Mouse (Mus musculus) olfactory bulb, adult 2 months (tissue): Measurements from ENCODE around the gene Rtkn2.

Experiments
- CTCF ChIP-seq: fragments of 200-500 bp; IDR thresholded peaks from 2 replicates; pipeline ENCODE4 v1.5.1; 2012; ENCODE audit warnings: low read depth, mild to moderate bottlenecking, low read length, moderate library complexity; ENCODE audit not compliant: insufficient read depth
- POLR2A ChIP-seq: fragments of 200-500 bp; IDR thresholded peaks from 2 replicates; pipeline ENCODE4 v1.6.1; 2012; ENCODE audit warnings: mild to moderate bottlenecking, low read depth, low read length, moderate library complexity; ENCODE audit not compliant: insufficient read depth

GRCm38 (mm10) chr10:68101251-68101650 lies 121.9 kb downstream of the Rtkn2 start:
- TF ChIP-seq CTCF (no peak), POLR2A (no peak)
